Mouse (Mus musculus) stomach, postnatal 0 days (tissue): ENCODE data around the gene Sugt1.

Experiments used
- CTCF ChIP-seq: IDR thresholded peaks from 2 replicates; pipeline ENCODE4 v1.5.1; 2016; ENCODE audit warnings: antibody characterized with exemption, low read depth, mild to moderate bottlenecking, moderate library complexity
- EP300 ChIP-seq: optimal IDR thresholded peaks from 2 replicates; pipeline ENCODE3; 2016; ENCODE audit warnings: antibody characterized with exemption

- TF ChIP-seq CTCF (no peak), EP300 (no peak)
Observed at GRCm38 (mm10) chr14:79672567-79672966, 85.1 kb downstream of the Sugt1 start.
